25 mouse cellular contexts compared by ENCODE assay signal in genomic region chr4:129481090-129481489, GRCm38 (mm10). TPM values are rescaled to one million over a fixed set of nuclear protein-coding genes. Genes with fewer than 3 reads are reported as not detected.
A peak's percentile ranks its signal among the peaks of the same experiment; 100 is the strongest.
DNase-seq lines count a peak whose midpoint lies in the region; ATAC-seq and TF ChIP-seq lines count a peak whose summit lies in the region.
"Had no signal": no experiment of that assay in that cellular context is flagged by ENCODE, and none has a peak within 500 bp of the region (broad histone marks: within the 10 kb centered on the region; RNA-seq: fewer than 3 reads in every experiment).

No protein-coding gene starts in this region.

- ATAC-seq in intestine, embryonic 16.5 days = 0 out of 2 replicates have a peak, but pooled peaks have one; percentile 26
- no peak for ATAC-seq in kidney, embryonic 15.5 days (replicated peaks; ENCODE audit: low FRiP score)
- ATAC-seq: forebrain, postnatal 0 days had no signal

- no peaks in the 10 kb centered on the region for H3K9me3 ChIP-seq in intestine, embryonic 16.5 days (ENCODE audit: control insufficient read depth, low read length)
- H3K9me3 ChIP-seq in kidney, embryonic 15.5 days (replicated peaks) = no peaks in the 10 kb centered on the region
- H3K9me3 ChIP-seq: embryonic facial prominence, embryonic 12.5 days; forebrain, embryonic 12.5 days; heart, embryonic 12.5 days; hindbrain, embryonic 10.5 days had no signal

- H3K4me2 ChIP-seq in intestine, embryonic 16.5 days (ENCODE audit: low read depth, low read length) = no peak overlapping the region
- H3K4me2 ChIP-seq in kidney, embryonic 15.5 days = no peak overlapping the region
- H3K4me2 ChIP-seq: embryonic facial prominence, embryonic 12.5 days; forebrain, embryonic 12.5 days; heart, embryonic 12.5 days; hindbrain, embryonic 14.5 days had no signal

- peaks cover 14% of the 10 kb centered on the region; the same call in 1 of the 2 replicates for H3K36me3 ChIP-seq in intestine, embryonic 16.5 days (ENCODE audit: control insufficient read depth, insufficient read depth, low read length)
- H3K36me3 ChIP-seq in kidney, embryonic 15.5 days = peaks cover 98% of the 10 kb centered on the region

- no peaks in the 10 kb centered on the region; the same call in 1 of the 2 replicates for H3K4me1 ChIP-seq in intestine, embryonic 16.5 days (ENCODE audit: control insufficient read depth, insufficient read depth, low read length)
- H3K4me1 ChIP-seq in kidney, embryonic 15.5 days = no peaks in the 10 kb centered on the region
- H3K4me1 ChIP-seq: embryonic facial prominence, embryonic 12.5 days; forebrain, embryonic 12.5 days; heart, embryonic 12.5 days had no signal

- TF ChIP-seq CTCF in layer of hippocampus, adult 2 months (conservative IDR thresholded peaks at IDR 0.05) = no peak

- no peak overlapping the region for H3K9ac ChIP-seq in intestine, embryonic 16.5 days (ENCODE audit: low read depth, low read length)
- H3K9ac ChIP-seq in kidney, embryonic 15.5 days = no peak overlapping the region
- H3K9ac ChIP-seq: embryonic facial prominence, embryonic 12.5 days; forebrain, embryonic 12.5 days; forebrain, postnatal 0 days; heart, embryonic 12.5 days; hindbrain, embryonic 14.5 days had no signal

- WGBS in intestine, embryonic 16.5 days = 90% methylated on average over 1 of the region's 1 CpGs
- 87% methylated on average over 1 of the region's 1 CpGs for WGBS in kidney, embryonic 15.5 days

- no peaks in the 10 kb centered on the region for H3K27me3 ChIP-seq in intestine, embryonic 16.5 days (replicated peaks; ENCODE audit: control insufficient read depth, insufficient read depth, low read length)
- H3K27me3 ChIP-seq in kidney, embryonic 15.5 days = no peaks in the 10 kb centered on the region
- H3K27me3 ChIP-seq: embryonic facial prominence, embryonic 12.5 days; forebrain, embryonic 12.5 days; heart, embryonic 12.5 days had no signal

- no peak overlapping the region for H3K4me3 ChIP-seq in layer of hippocampus, adult 2 months
- H3K4me3 ChIP-seq in intestine, embryonic 16.5 days (ENCODE audit: low read length) = no peak overlapping the region
- H3K4me3 ChIP-seq in kidney, embryonic 15.5 days (replicated peaks) = no peak overlapping the region
- H3K4me3 ChIP-seq: embryonic facial prominence, embryonic 12.5 days; forebrain, embryonic 12.5 days; heart, embryonic 12.5 days; hindbrain, embryonic 10.5 days had no signal

- H3K27ac ChIP-seq in layer of hippocampus, adult 2 months = peak overlapping the region; percentile 57
- no peak overlapping the region for H3K27ac ChIP-seq in intestine, embryonic 16.5 days (ENCODE audit: low read length)
- H3K27ac ChIP-seq in kidney, embryonic 15.5 days = no peak overlapping the region
- H3K27ac ChIP-seq: embryonic facial prominence, embryonic 12.5 days; forebrain, embryonic 12.5 days; hindbrain, embryonic 10.5 days; hindbrain, embryonic 14.5 days had no signal

- DNase-seq in layer of hippocampus, adult 2 months (ENCODE audit: low spot score in 2 of 2) = peak; percentile 52 to 64
- no peak for DNase-seq in layer of hippocampus, postnatal 10 days (ENCODE audit: low spot score in 2 of 2)
- peak; percentile 34 to 39 for DNase-seq in urinary bladder, postnatal 36 days (ENCODE audit: low spot score in 2 of 2)
- DNase-seq in urinary bladder, postnatal 4 days (ENCODE audit: low spot score in 2 of 2) = no peak
- no peak for DNase-seq in spleen, adult 18-20 months
- DNase-seq: adrenal gland, postnatal 10 days; cerebellum, adult 11-12 months; cerebellum, adult 9-10 months; cerebellum, postnatal 25 days; forebrain, postnatal 0 days; gastrocnemius, postnatal 14 days had no signal

RNA-seq across cellular contexts. Expression of gene Tssk3, which starts 9.7 kb away (rescaled TPM):
- total RNA-seq in layer of hippocampus, adult 2 months (2021) = under 1 TPM in 1 of 2 experiments, not detected in 1; 0.38 TPM
- under 1 TPM; 0.37 to 0.51 TPM for total RNA-seq in layer of hippocampus, postnatal 10 days (2021)
- not detected in 2 replicates for polyA plus RNA-seq in intestine, embryonic 16.5 days (2015; fragmentation: Nextera tagmentation; extraction: Ambion mirVana)
- polyA plus RNA-seq in kidney, embryonic 15.5 days (2015; fragmentation: Nextera tagmentation; extraction: Ambion mirVana) = not detected in 2 replicates
- total RNA-seq: adrenal gland, postnatal 10 days; adrenal gland, postnatal 4 days; ES-E14; gastrocnemius, adult 18-20 months; gastrocnemius, postnatal 14 days; granulocyte monocyte progenitor cell, adult 5-6 weeks; heart, adult 8-10 months; heart, postnatal 25 days had no signal
- polyA plus RNA-seq: embryonic facial prominence, embryonic 12.5 days; forebrain, embryonic 12.5 days; heart, embryonic 12.5 days; heart, embryonic 16.5 days; hindbrain, embryonic 10.5 days had no signal

RNA-seq across cellular contexts. Expression of gene Fam229a, which starts 9.9 kb away (rescaled TPM):
- total RNA-seq in layer of hippocampus, adult 2 months (2021) = not detected
- 1 to 10 TPM; 1.0 to 2.0 TPM for total RNA-seq in layer of hippocampus, postnatal 10 days (2021)
- polyA plus RNA-seq in intestine, embryonic 16.5 days (2015; fragmentation: Nextera tagmentation; extraction: Ambion mirVana) = not detected in 2 replicates
- not detected in 2 replicates for polyA plus RNA-seq in kidney, embryonic 15.5 days (2015; fragmentation: Nextera tagmentation; extraction: Ambion mirVana)
- total RNA-seq: adrenal gland, postnatal 10 days; adrenal gland, postnatal 4 days; ES-E14; gastrocnemius, adult 18-20 months; gastrocnemius, postnatal 14 days; granulocyte monocyte progenitor cell, adult 5-6 weeks; heart, adult 8-10 months; heart, postnatal 25 days had no signal
- polyA plus RNA-seq: forebrain, embryonic 12.5 days; heart, embryonic 16.5 days had no signal

RNA-seq across cellular contexts. Expression of gene Bsdc1, which starts 19.7 kb away (rescaled TPM):
- 10 to 100 TPM; 56.2 to 62.7 TPM for total RNA-seq in layer of hippocampus, adult 2 months (2021)
- total RNA-seq in layer of hippocampus, postnatal 10 days (2021) = 10 to 100 TPM; 41.4 to 46.9 TPM
- 24.5 and 24.7 TPM in 2 replicates for polyA plus RNA-seq in intestine, embryonic 16.5 days (2015; fragmentation: Nextera tagmentation; extraction: Ambion mirVana)
- 26.4 and 28.8 TPM in 2 replicates for polyA plus RNA-seq in kidney, embryonic 15.5 days (2015; fragmentation: Nextera tagmentation; extraction: Ambion mirVana)

RNA-seq across cellular contexts. Expression of gene Marcksl1, which starts 32.3 kb away (rescaled TPM):
- total RNA-seq in layer of hippocampus, adult 2 months (2021) = 100 to 1,000 TPM in 1 of 2 experiments, 10 to 100 TPM in 1; 94.6 to 103 TPM
- total RNA-seq in layer of hippocampus, postnatal 10 days (2021) = 100 to 1,000 TPM; 713 to 734 TPM
- polyA plus RNA-seq in intestine, embryonic 16.5 days (2015; fragmentation: Nextera tagmentation; extraction: Ambion mirVana) = 289 and 312 TPM in 2 replicates
- 881 and 886 TPM in 2 replicates for polyA plus RNA-seq in kidney, embryonic 15.5 days (2015; fragmentation: Nextera tagmentation; extraction: Ambion mirVana)

RNA-seq across cellular contexts. Expression of gene Zbtb8b, which starts 40.4 kb away (rescaled TPM):
- 1 to 10 TPM; 3.9 to 4.0 TPM for total RNA-seq in layer of hippocampus, adult 2 months (2021)
- 1 to 10 TPM; 4.4 to 5.1 TPM for total RNA-seq in layer of hippocampus, postnatal 10 days (2021)
- 1.1 and 1.2 TPM in 2 replicates for polyA plus RNA-seq in intestine, embryonic 16.5 days (2015; fragmentation: Nextera tagmentation; extraction: Ambion mirVana)
- 4.1 and 4.9 TPM in 2 replicates for polyA plus RNA-seq in kidney, embryonic 15.5 days (2015; fragmentation: Nextera tagmentation; extraction: Ambion mirVana)
- total RNA-seq: gastrocnemius, adult 18-20 months; gastrocnemius, postnatal 14 days; granulocyte monocyte progenitor cell, adult 5-6 weeks had no signal

Comparison
In these comparisons a context has a peak if more than half of its experiments do, and no peak if none do; other contexts are left out.
1. DNase-seq: peak in layer of hippocampus, adult 2 months (2 of 2) and urinary bladder, postnatal 36 days (2 of 2); none in layer of hippocampus, postnatal 10 days (0 of 2), urinary bladder, postnatal 4 days (0 of 2) and spleen, adult 18-20 months (0 of 2).